Mouse (Mus musculus) kidney, adult 11 months (tissue): ENCODE results near the gene Cbfa2t3.
A peak's percentile ranks its signal among the peaks of the same experiment; 100 is the strongest.

ENCODE experiments used
- DNase-seq: peaks from one replicate; pipeline ENCODE4 v3.0.0; 2022

Cbfa2t3 gene

GRCm38 (mm10) chr8:122699005-122699492 is at the start of gene Cbfa2t3:
TSS of gene Cbfa2t3 (minus strand) at chr8:122699109.
- peak; percentile 56 for DNase-seq

GRCm38 (mm10) chr8:122747825-122748224 is 48.9 kb upstream of the Cbfa2t3 start:
- DNase-seq: no peak

- no peak for DNase-seq
Observed at GRCm38 (mm10) chr8:122746439-122746838, 47.5 kb upstream of the Cbfa2t3 start.

- no peak for DNase-seq
Observed at GRCm38 (mm10) chr8:122745750-122746275, 46.9 kb upstream of the Cbfa2t3 start.

GRCm38 (mm10) chr8:122745022-122745749 is 46.3 kb upstream of the Cbfa2t3 start:
- no peak for DNase-seq

GRCm38 (mm10) chr8:122742471-122742870 is 43.6 kb upstream of the Cbfa2t3 start:
- DNase-seq: no peak

GRCm38 (mm10) chr8:122739102-122739725 is 40.3 kb upstream of the Cbfa2t3 start:
- DNase-seq: no peak

- DNase-seq: no peak
Observed at GRCm38 (mm10) chr8:122737886-122738285, 39.0 kb upstream of the Cbfa2t3 start.

- DNase-seq: no peak
Observed at GRCm38 (mm10) chr8:122737071-122737470, 38.2 kb upstream of the Cbfa2t3 start.

- DNase-seq: no peak
Observed at GRCm38 (mm10) chr8:122736623-122737022, 37.7 kb upstream of the Cbfa2t3 start.

- no peak for DNase-seq
Observed at GRCm38 (mm10) chr8:122735542-122736473, 36.9 kb upstream of the Cbfa2t3 start.

GRCm38 (mm10) chr8:122735110-122735509 is 36.2 kb upstream of the Cbfa2t3 start:
- DNase-seq: no peak

GRCm38 (mm10) chr8:122728630-122729029 is 29.7 kb upstream of the Cbfa2t3 start:
- no peak for DNase-seq

- no peak for DNase-seq
Observed at GRCm38 (mm10) chr8:122727412-122727811, 28.5 kb upstream of the Cbfa2t3 start.

GRCm38 (mm10) chr8:122726789-122727188 is 27.9 kb upstream of the Cbfa2t3 start:
- no peak for DNase-seq

GRCm38 (mm10) chr8:122725187-122725586 is 26.3 kb upstream of the Cbfa2t3 start:
- DNase-seq: no peak

GRCm38 (mm10) chr8:122720811-122721640 is 22.1 kb upstream of the Cbfa2t3 start:
- peak; percentile 48 for DNase-seq

GRCm38 (mm10) chr8:122720070-122720729 is 21.3 kb upstream of the Cbfa2t3 start:
- DNase-seq: no peak

- peak; percentile 47 for DNase-seq
Observed at GRCm38 (mm10) chr8:122719500-122720065, 20.7 kb upstream of the Cbfa2t3 start.

GRCm38 (mm10) chr8:122718711-122719499 is 20.0 kb upstream of the Cbfa2t3 start:
- peak; percentile 53 for DNase-seq
